Mouse (Mus musculus): ENCODE results near the gene Itga4. TPM values are rescaled to one million over a fixed set of nuclear protein-coding genes. Genes with fewer than 3 reads are reported as not detected.

The Itga4 gene
- total and polyA plus RNA-seq, 3 experiments: 22.7 to 97.5 (median 48.9) TPM

DNA sequence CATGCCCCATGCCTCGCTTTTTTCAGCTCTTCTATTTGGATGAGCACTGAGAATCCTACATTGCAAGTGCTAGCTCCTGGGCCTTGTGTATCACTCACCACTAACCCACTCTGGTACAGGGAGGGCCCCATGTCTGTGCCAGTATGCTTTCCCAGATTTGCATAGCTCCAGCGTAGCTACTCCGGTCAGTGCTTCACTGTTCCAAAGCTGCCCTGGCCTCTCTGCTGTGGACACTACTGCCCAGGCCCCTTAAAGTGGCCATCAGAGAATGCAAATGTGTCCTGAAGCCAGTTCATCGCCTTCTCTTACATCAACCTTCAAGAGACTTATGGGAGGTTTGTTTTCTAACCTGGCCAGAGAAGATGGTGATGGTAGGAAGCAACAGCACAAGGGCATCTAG, 114.7 kb downstream of the Itga4 start:
- H3K36me3 ChIP-seq (ENCODE audit: control insufficient read depth in 1 of 2, insufficient read depth in 2 of 2, low read length in 2 of 2): peaks cover 0 to 5% of the 10 kb centered on the region in 2 experiments; a peak in 2 of 4 replicates
- H3K79me2 ChIP-seq (ENCODE audit: control insufficient read depth, insufficient read depth, low read length, poor library complexity): 0 out of 2 replicates have a peak, but pooled peaks cover 1% of the 10 kb centered on the region
- no peaks in the 10 kb centered on the region for H3K9me3 ChIP-seq (replicated peaks; ENCODE audit: insufficient read depth, low read length)
- no peak overlapping the region for H3K27ac ChIP-seq (ENCODE audit: control insufficient read depth, low read depth, low read length)
- H3K4me1 ChIP-seq (ENCODE audit: control insufficient read depth in 1 of 2, insufficient read depth in 2 of 2, low read length in 2 of 2): peaks cover 3 to 4% of the 10 kb centered on the region in 2 experiments; a peak in 3 of 4 replicates
- peak overlapping the region; percentile 84 for H3K9ac ChIP-seq (ENCODE audit: control insufficient read depth, low read depth, low read length, poor library complexity, severe bottlenecking)
- TF ChIP-seq UBTF (IDR thresholded peaks at IDR 0.05; ENCODE audit: borderline replicate concordance, insufficient read depth, low read depth, low read length): no peak
- no peak for TF ChIP-seq EP300 (IDR thresholded peaks at IDR 0.05; ENCODE audit: low read depth in 1 of 2, low read length in 2 of 2)
- TF ChIP-seq CHD1 (IDR thresholded peaks at IDR 0.05; ENCODE audit: low read depth, low read length): no peak; the same call in 1 of the 2 replicates
- TF ChIP-seq MAZ (IDR thresholded peaks at IDR 0.05; ENCODE audit: low read depth, low read length): no peak
- TF ChIP-seq GABPA (IDR thresholded peaks at IDR 0.05; ENCODE audit: low read depth, low read length): no peak
- no peak for TF ChIP-seq GATA1 (IDR thresholded peaks at IDR 0.05; ENCODE audit: low read depth, low read length)
- no peak for TF ChIP-seq E2F4 (IDR thresholded peaks at IDR 0.05; ENCODE audit: borderline replicate concordance, low read depth, low read length)
- TF ChIP-seq RAD21 (IDR thresholded peaks at IDR 0.05; ENCODE audit: low read depth, low read length): no peak
- TF ChIP-seq KAT2A (conservative IDR thresholded peaks at IDR 0.05; ENCODE audit: low read depth, low read length): no peak
- TF ChIP-seq MXI1 (IDR thresholded peaks at IDR 0.05; ENCODE audit: low read depth, low read length): no peak
- no peak for TF ChIP-seq BHLHE40 (IDR thresholded peaks at IDR 0.05; ENCODE audit: borderline replicate concordance, low read depth, low read length)
- no peak for TF ChIP-seq ZNF384 (IDR thresholded peaks at IDR 0.05; ENCODE audit: low read depth, low read length)
- TF ChIP-seq MYC (IDR thresholded peaks at IDR 0.05; ENCODE audit: low read depth, low read length): no peak
- no peak for TF ChIP-seq POLR2AphosphoS2 (IDR thresholded peaks at IDR 0.05; ENCODE audit: low read length)
- no peak for TF ChIP-seq NELFE (IDR thresholded peaks at IDR 0.05; ENCODE audit: low read depth, low read length)
- no peak for TF ChIP-seq POLR2AphosphoS5 (IDR thresholded peaks at IDR 0.05; ENCODE audit: borderline replicate concordance, low read depth, low read length)
- TF ChIP-seq MYB (IDR thresholded peaks at IDR 0.05; ENCODE audit: low read depth, low read length): no peak
- TF ChIP-seq ELF1 (IDR thresholded peaks at IDR 0.05; ENCODE audit: low read depth, low read length): no peak
- no peak for TF ChIP-seq MEF2A (IDR thresholded peaks at IDR 0.05; ENCODE audit: extremely low read depth, insufficient replicate concordance, low read depth, low read length, poor library complexity, severe bottlenecking)
- no peak for TF ChIP-seq TBP (IDR thresholded peaks at IDR 0.05; ENCODE audit: low read depth, low read length)
- peaks cover 0 to 5% of the 10 kb centered on the region in 2 experiments; a peak in 1 of 4 replicates for H3K27me3 ChIP-seq (ENCODE audit: control insufficient read depth in 1 of 2, insufficient read depth in 2 of 2, low read length in 2 of 2)
- H3K4me3 ChIP-seq (ENCODE audit: control insufficient read depth in 1 of 2, insufficient read depth in 1 of 2, low read depth in 2 of 2, low read length in 2 of 2): peak overlapping the region; percentile 69 to 82
- DNase-seq (ENCODE audit: low read depth, low spot score): no peak

Data from MEL (cell line).